Mouse (Mus musculus): Measurements from ENCODE around the gene Smg1. TPM values are rescaled to one million over a fixed set of nuclear protein-coding genes. Genes with fewer than 3 reads are reported as not detected.
"Not testable (repeated sequence)": the region's sequence is repeated elsewhere in the genome, so short reads cannot be mapped to it uniquely, and the experiment has no call there.

Smg1 gene
- total RNA-seq, 2 experiments from 2014 or later = 52.3 to 57.2 TPM

- intact Hi-C loops (cut with DNase I) = no loop called here
- peak in 1 of 2 experiments; percentile 38 for DNase-seq
Observed at GRCm38 (mm10) chr7:118250482-118251160, 7.2 kb upstream of the Smg1 start.

- no peak for DNase-seq
- intact Hi-C loops (cut with DNase I) = no loop called here
Observed at GRCm38 (mm10) chr7:118249563-118249962, 6.1 kb upstream of the Smg1 start.

- no peak for DNase-seq
- intact Hi-C loops (cut with DNase I) = no loop called here
Observed at GRCm38 (mm10) chr7:118248069-118248468, 4.6 kb upstream of the Smg1 start.

- DNase-seq = no peak
- intact Hi-C loops (cut with DNase I) = no loop called here
Observed at GRCm38 (mm10) chr7:118245260-118245659, 1.8 kb upstream of the Smg1 start.

GRCm38 (mm10) chr7:118242911-118243412 lies 508 bp downstream of the Smg1 start:
- no peak for DNase-seq
- intact Hi-C loops (cut with DNase I) = no loop called here

GRCm38 (mm10) chr7:118242309-118242708 lies 1.2 kb downstream of the Smg1 start:
- intact Hi-C loops (cut with DNase I) = no loop called here
- DNase-seq = no peak

GRCm38 (mm10) chr7:118240402-118240801 lies 3.1 kb downstream of the Smg1 start:
- intact Hi-C loops (cut with DNase I) = no loop called here

GRCm38 (mm10) chr7:118239996-118240395 lies 3.5 kb downstream of the Smg1 start:
- intact Hi-C loops (cut with DNase I) = no loop called here

More at GRCm38 (mm10) chr7:118240402-118240801, 3.1 kb downstream of the Smg1 start:
- DNase-seq = no peak

GRCm38 (mm10) chr7:118236949-118237348 lies 6.5 kb downstream of the Smg1 start:
- DNase-seq = no peak
- intact Hi-C loops (cut with DNase I) = no loop called here

More at GRCm38 (mm10) chr7:118239996-118240395, 3.5 kb downstream of the Smg1 start:
- no peak for DNase-seq

- DNase-seq = no peak
- intact Hi-C loops (cut with DNase I) = no loop called here
Observed at GRCm38 (mm10) chr7:118234236-118234635, 9.2 kb downstream of the Smg1 start.

GRCm38 (mm10) chr7:118232613-118233012 lies 10.9 kb downstream of the Smg1 start:
- intact Hi-C loops (cut with DNase I) = no loop called here

GRCm38 (mm10) chr7:118219777-118220176 lies 23.7 kb downstream of the Smg1 start:
- intact Hi-C loops (cut with DNase I) = no loop called here
- no peak for DNase-seq

More at GRCm38 (mm10) chr7:118232613-118233012, 10.9 kb downstream of the Smg1 start:
- DNase-seq = no peak

- intact Hi-C loops (cut with DNase I) = no loop called here
- no peak for DNase-seq
Observed at GRCm38 (mm10) chr7:118206396-118206795, 37.1 kb downstream of the Smg1 start.

GRCm38 (mm10) chr7:118195756-118196155 lies 47.7 kb downstream of the Smg1 start:
- no peak for DNase-seq

GRCm38 (mm10) chr7:118185878-118186277 lies 57.6 kb downstream of the Smg1 start:
- DNase-seq = no peak
- intact Hi-C loops (cut with DNase I) = loop anchor here (5.0 kb wide), 1 partner anchor 91 kb away; no protein-coding TSS in a partner anchor

More at GRCm38 (mm10) chr7:118195756-118196155, 47.7 kb downstream of the Smg1 start:
- intact Hi-C loops (cut with DNase I) = loop anchor here (5.0 kb wide), 2 partner anchors 53 to 102 kb away; no protein-coding TSS in a partner anchor

- intact Hi-C loops (cut with DNase I) = loop anchor here (5.0 kb wide), 1 partner anchor 93 kb away; no protein-coding TSS in a partner anchor
- DNase-seq = no peak
Observed at GRCm38 (mm10) chr7:118184604-118185003, 58.9 kb downstream of the Smg1 start.

GRCm38 (mm10) chr7:118181123-118181522 lies 62.3 kb downstream of the Smg1 start:
- DNase-seq = no peak
- intact Hi-C loops (cut with DNase I) = no loop called here

GRCm38 (mm10) chr7:118179782-118180181 lies 63.7 kb downstream of the Smg1 start:
- DNase-seq = no peak
- intact Hi-C loops (cut with DNase I) = no loop called here

- DNase-seq = no peak
- intact Hi-C loops (cut with DNase I) = no loop called here
Observed at GRCm38 (mm10) chr7:118175821-118176355, 67.6 kb downstream of the Smg1 start.

GRCm38 (mm10) chr7:118170125-118170524 lies 73.3 kb downstream of the Smg1 start:
- intact Hi-C loops (cut with DNase I) = not testable (repeated sequence)

GRCm38 (mm10) chr7:118163006-118163405 lies 80.5 kb downstream of the Smg1 start:
- intact Hi-C loops (cut with DNase I) = no loop called here
- no peak for DNase-seq

More at GRCm38 (mm10) chr7:118170125-118170524, 73.3 kb downstream of the Smg1 start:
- DNase-seq = not testable (repeated sequence)

- intact Hi-C loops (cut with DNase I) = no loop called here
- peak; percentile 26 to 35 for DNase-seq
Observed at GRCm38 (mm10) chr7:118160121-118160520, 83.3 kb downstream of the Smg1 start.
